Mouse (Mus musculus) hindlimb bud, embryonic 11.5 days (tissue): ENCODE results near the gene Schip1.
"Not testable (repeated sequence)": the region's sequence is repeated elsewhere in the genome, so short reads cannot be mapped to it uniquely, and the experiment has no call there.

ENCODE experiments used
- DNase-seq: peaks from one replicate; pipeline ENCODE4 v3.0.0-alpha.2; 2012; ENCODE audit warnings: low read depth, low spot score; ENCODE audit errors: extremely low spot score

The Schip1 gene

GRCm38 (mm10) chr3:68064731-68065130 lies at the start of gene Schip1:
TSS of gene Schip1 (plus strand) at chr3:68064802.
- DNase-seq = peak; percentile 47

GRCm38 (mm10) chr3:68015786-68016185 lies 48.8 kb upstream of the Schip1 start:
- DNase-seq = no peak

- DNase-seq = no peak
These were observed 45.2 kb upstream of the Schip1 start for GRCm38 (mm10) chr3:68019401-68019800.

GRCm38 (mm10) chr3:68036097-68036496 lies 28.5 kb upstream of the Schip1 start:
- DNase-seq = no peak

- DNase-seq = no peak
These were observed 21.7 kb upstream of the Schip1 start for GRCm38 (mm10) chr3:68042951-68043350.

GRCm38 (mm10) chr3:68045475-68046416 lies 18.9 kb upstream of the Schip1 start:
- peak; percentile 37 for DNase-seq

- DNase-seq = no peak
These were observed 11.1 kb upstream of the Schip1 start for GRCm38 (mm10) chr3:68053538-68053937.

- DNase-seq = no peak
These were observed 9.5 kb upstream of the Schip1 start for GRCm38 (mm10) chr3:68055071-68055470.

GRCm38 (mm10) chr3:68056373-68057275 lies 8.0 kb upstream of the Schip1 start:
- DNase-seq = peak; percentile 42

- DNase-seq = no peak
These were observed 5.3 kb upstream of the Schip1 start for GRCm38 (mm10) chr3:68059162-68059800.

- no peak for DNase-seq
These were observed 7.1 kb downstream of the Schip1 start for GRCm38 (mm10) chr3:68071395-68072386.

GRCm38 (mm10) chr3:68077406-68077805 lies 12.8 kb downstream of the Schip1 start:
- no peak for DNase-seq

- no peak for DNase-seq
These were observed 20.4 kb downstream of the Schip1 start for GRCm38 (mm10) chr3:68085024-68085423.

- no peak for DNase-seq
These were observed 27.5 kb downstream of the Schip1 start for GRCm38 (mm10) chr3:68092108-68092507.

GRCm38 (mm10) chr3:68096724-68097431 lies 32.3 kb downstream of the Schip1 start:
- DNase-seq = peak; percentile 66

GRCm38 (mm10) chr3:68099561-68099960 lies 35.0 kb downstream of the Schip1 start:
- not testable (repeated sequence) for DNase-seq

- no peak for DNase-seq
These were observed 36.7 kb downstream of the Schip1 start for GRCm38 (mm10) chr3:68101343-68101742.

GRCm38 (mm10) chr3:68105081-68105685 lies 40.6 kb downstream of the Schip1 start:
- DNase-seq = no peak

- no peak for DNase-seq
These were observed 56.7 kb downstream of the Schip1 start for GRCm38 (mm10) chr3:68121338-68121737.
